Mouse (Mus musculus) midbrain, embryonic 10.5 days (tissue): Measurements from ENCODE around the gene Tnk1. TPM values are rescaled to one million over a fixed set of nuclear protein-coding genes. Genes with fewer than 3 reads are reported as not detected.
A peak's percentile ranks its signal among the peaks of the same experiment; 100 is the strongest.

Experiments
- DNase-seq: peaks from one replicate; pipeline ENCODE4 v3.0.0-alpha.2; 2017; ENCODE audit warnings: low spot score
- H3K27ac ChIP-seq: fragments of 300-500 bp; sonication (generic); replicated peaks from 2 replicates; pipeline ENCODE4 v1.5.1; 2016; ENCODE audit warnings: mild to moderate bottlenecking
- H3K27me3 ChIP-seq: fragments of 300-500 bp; sonication (generic); 2 replicates; pipeline ENCODE4 v1.6.1; 2016; ENCODE audit warnings: low read depth, mild to moderate bottlenecking; ENCODE audit not compliant: poor library complexity, severe bottlenecking
- H3K36me3 ChIP-seq: fragments of 300-500 bp; sonication (generic); 2 replicates; pipeline ENCODE4 v1.6.1; 2016; ENCODE audit warnings: mild to moderate bottlenecking, moderate library complexity
- H3K4me1 ChIP-seq: fragments of 300-500 bp; sonication (generic); 2 replicates; pipeline ENCODE4 v1.6.1; 2016
- H3K4me3 ChIP-seq: fragments of 300-500 bp; sonication (generic); 2 replicates; pipeline ENCODE4 v1.5.1; 2016; ENCODE audit warnings: mild to moderate bottlenecking, moderate library complexity
- H3K9me3 ChIP-seq: fragments of 300-500 bp; sonication (generic); replicated peaks from 2 replicates; pipeline ENCODE4 v1.6.1; 2016; ENCODE audit warnings: mild to moderate bottlenecking
- whole genome bisulfite sequencing: fragments of 180-500 bp; shearing (Covaris S2); methylation state at CpG from one replicate; pipeline ENCODE4 v1.1.7; 2016; 5-methylcytosine and 5-hydroxymethylcytosine counted together
- polyA plus RNA-seq: library from polyadenylated mRNA; unstranded; fragments of >200 nt; fragmentation: Nextera tagmentation; extraction: Ambion mirVana; gene quantifications from 2 replicates; pipeline ENCODE4 v1.2.1, GENCODE M21; 2016

Tnk1 gene
- polyA plus RNA-seq, 1 experiment from 2014 or later: 0.44 TPM

GRCm38 (mm10) chr11:69884240-69884639 is 25.7 kb upstream of the Tnk1 start:
- no peaks in the 10 kb centered on the region for H3K9me3 ChIP-seq
- WGBS: 80% methylated on average over 9 of the region's 9 CpGs
- DNase-seq: no peak
- peaks cover 16% of the 10 kb centered on the region for H3K27me3 ChIP-seq
- no peak overlapping the region for H3K4me3 ChIP-seq
- no peaks in the 10 kb centered on the region for H3K36me3 ChIP-seq
- 0 out of 2 replicates have a peak overlapping the region, but pooled peaks have one; percentile 17 for H3K27ac ChIP-seq
- H3K4me1 ChIP-seq: peaks cover 31% of the 10 kb centered on the region

GRCm38 (mm10) chr11:69883527-69884151 is 25.1 kb upstream of the Tnk1 start:
- WGBS: 91% methylated on average over 8 of the region's 8 CpGs
- Histone ChIP-seq H3K27ac (no peak overlapping the region), H3K27me3 (peaks cover 19% of the 10 kb centered on the region), H3K4me1 (peaks cover 37% of the 10 kb centered on the region), H3K4me3 (no peak overlapping the region), H3K9me3 (no peaks in the 10 kb centered on the region), H3K36me3 (no peaks in the 10 kb centered on the region)
- DNase-seq: no peak

GRCm38 (mm10) chr11:69883066-69883465 is 24.5 kb upstream of the Tnk1 start:
- 63% methylated on average over 4 of the region's 4 CpGs for WGBS
- DNase-seq: no peak
- H3K4me1 ChIP-seq: peaks cover 43% of the 10 kb centered on the region

GRCm38 (mm10) chr11:69881787-69882670 is 23.5 kb upstream of the Tnk1 start:
- peaks cover 53% of the 10 kb centered on the region for H3K4me1 ChIP-seq
- H3K4me3 ChIP-seq: peak overlapping the region; percentile 60
- no peak for DNase-seq
- H3K9me3 ChIP-seq: no peaks in the 10 kb centered on the region
- 60% methylated on average over 21 of the region's 21 CpGs for WGBS
- peaks cover 19% of the 10 kb centered on the region for H3K27me3 ChIP-seq
- no peaks in the 10 kb centered on the region for H3K36me3 ChIP-seq
- peak overlapping the region; percentile 85 for H3K27ac ChIP-seq

More at GRCm38 (mm10) chr11:69883066-69883465, 24.5 kb upstream of the Tnk1 start:
- Histone ChIP-seq H3K36me3 (no peaks in the 10 kb centered on the region), H3K9me3 (no peaks in the 10 kb centered on the region), H3K27me3 (peaks cover 19% of the 10 kb centered on the region), H3K27ac (no peak overlapping the region), H3K4me3 (no peak overlapping the region)

- Histone ChIP-seq H3K27ac (peak within 1 kb of the TSS; percentile 85), H3K36me3 (no peaks in the 10 kb centered on the region), H3K9me3 (no peaks in the 10 kb centered on the region), H3K27me3 (peaks cover 19% of the 10 kb centered on the region), H3K4me1 (peaks cover 62% of the 10 kb centered on the region), H3K4me3 (peak within 1 kb of the TSS; percentile 60)
- WGBS: under 1% methylated on average over 46 of the region's 46 CpGs
- peak; percentile 87 for DNase-seq
Measured at GRCm38 (mm10) chr11:69880853-69881603, 22.5 kb upstream of the Tnk1 start, which contains the start of gene Kctd11. Gene Kctd11, minus strand, starts transcription at chr11:69881406.

GRCm38 (mm10) chr11:69880506-69880852 is 21.9 kb upstream of the Tnk1 start:
- Histone ChIP-seq H3K9me3 (no peaks in the 10 kb centered on the region), H3K4me3 (peak overlapping the region; percentile 60), H3K27ac (peak overlapping the region; percentile 85), H3K36me3 (no peaks in the 10 kb centered on the region), H3K27me3 (peaks cover 19% of the 10 kb centered on the region), H3K4me1 (peaks cover 64% of the 10 kb centered on the region)
- DNase-seq: no peak
- WGBS: under 1% methylated on average over 18 of the region's 18 CpGs

GRCm38 (mm10) chr11:69879711-69880110 is 21.2 kb upstream of the Tnk1 start:
- no peak for DNase-seq
- peaks cover 64% of the 10 kb centered on the region for H3K4me1 ChIP-seq
- 55% methylated on average over 15 of the region's 15 CpGs for WGBS
- peak overlapping the region; percentile 60 for H3K4me3 ChIP-seq
- H3K27me3 ChIP-seq: peaks cover 19% of the 10 kb centered on the region
- no peaks in the 10 kb centered on the region for H3K36me3 ChIP-seq
- peak overlapping the region; percentile 85 for H3K27ac ChIP-seq
- H3K9me3 ChIP-seq: no peaks in the 10 kb centered on the region

GRCm38 (mm10) chr11:69878952-69879351 is 20.4 kb upstream of the Tnk1 start:
- DNase-seq: no peak
- no peaks in the 10 kb centered on the region for H3K36me3 ChIP-seq
- peak overlapping the region; percentile 64; the same call in 1 of the 2 replicates for H3K27ac ChIP-seq
- H3K4me3 ChIP-seq: peak overlapping the region; percentile 60
- H3K4me1 ChIP-seq: peaks cover 62% of the 10 kb centered on the region
- peaks cover 19% of the 10 kb centered on the region for H3K27me3 ChIP-seq
- 85% methylated on average over 6 of the region's 6 CpGs for WGBS
- H3K9me3 ChIP-seq: no peaks in the 10 kb centered on the region

GRCm38 (mm10) chr11:69878399-69878798 is 19.9 kb upstream of the Tnk1 start:
- Histone ChIP-seq H3K9me3 (no peaks in the 10 kb centered on the region), H3K4me3 (no peak overlapping the region), H3K27ac (no peak overlapping the region), H3K4me1 (peaks cover 62% of the 10 kb centered on the region), H3K27me3 (peaks cover 19% of the 10 kb centered on the region), H3K36me3 (no peaks in the 10 kb centered on the region)
- WGBS: 83% methylated on average over 3 of the region's 3 CpGs
- DNase-seq: no peak

- H3K27me3 ChIP-seq: peaks cover 19% of the 10 kb centered on the region
- DNase-seq: no peak
- H3K4me1 ChIP-seq: peaks cover 62% of the 10 kb centered on the region
- no peaks in the 10 kb centered on the region for H3K36me3 ChIP-seq
- 94% methylated on average over 11 of the region's 11 CpGs for WGBS
- H3K27ac ChIP-seq: peak within 1 kb of the TSS; percentile 42
- H3K9me3 ChIP-seq: no peaks in the 10 kb centered on the region
- peak within 1 kb of the TSS; percentile 37 for H3K4me3 ChIP-seq
Measured at GRCm38 (mm10) chr11:69877878-69878277, 19.3 kb upstream of the Tnk1 start, which contains the start of gene Tmem95. Gene Tmem95, minus strand, starts transcription at chr11:69878018.

GRCm38 (mm10) chr11:69876867-69877266 is 18.3 kb upstream of the Tnk1 start:
- peak; percentile 86 for DNase-seq
- H3K27ac ChIP-seq: peak overlapping the region; percentile 42
- H3K27me3 ChIP-seq: peaks cover 11% of the 10 kb centered on the region
- WGBS: under 1% methylated on average over 12 of the region's 12 CpGs
- no peaks in the 10 kb centered on the region for H3K9me3 ChIP-seq
- peaks cover 60% of the 10 kb centered on the region for H3K4me1 ChIP-seq
- no peaks in the 10 kb centered on the region for H3K36me3 ChIP-seq
- peak overlapping the region; percentile 37 for H3K4me3 ChIP-seq

- H3K9me3 ChIP-seq: no peaks in the 10 kb centered on the region
- H3K4me1 ChIP-seq: peaks cover 53% of the 10 kb centered on the region
- peaks cover 7% of the 10 kb centered on the region; the same call in 1 of the 2 replicates for H3K27me3 ChIP-seq
- WGBS: 74% methylated on average over 7 of the region's 7 CpGs
- DNase-seq: no peak
- no peaks in the 10 kb centered on the region for H3K36me3 ChIP-seq
- peak overlapping the region; percentile 42; the same call in 1 of the 2 replicates for H3K27ac ChIP-seq
- H3K4me3 ChIP-seq: no peak overlapping the region
Measured at GRCm38 (mm10) chr11:69876186-69876585, 17.7 kb upstream of the Tnk1 start.
